Mouse (Mus musculus) stomach, postnatal 0 days (tissue): ENCODE measurements around the gene Mysm1. TPM values are rescaled to one million over a fixed set of nuclear protein-coding genes. Genes with fewer than 3 reads are reported as not detected.
A peak's percentile ranks its signal among the peaks of the same experiment; 100 is the strongest.

Experiments
- ATAC-seq: fragments of 200-750 bp; cut with Nextera tagmentation; 2 replicates; pipeline ENCODE4 v1.8.0; 2017; ENCODE audit not compliant: low FRiP score, low TSS enrichment
- DNase-seq: peaks from one replicate; pipeline ENCODE4 v3.0.0-alpha.2; 2016; ENCODE audit warnings: low spot score
- H3K27ac ChIP-seq: fragments of 300-500 bp; sonication (generic); replicated peaks from 2 replicates; pipeline ENCODE4 v1.5.1; 2014; ENCODE audit warnings: mild to moderate bottlenecking, control low read depth
- H3K27me3 ChIP-seq: fragments of 300-500 bp; sonication (generic); 2 replicates; pipeline ENCODE4 v1.6.1; 2014; ENCODE audit warnings: low read length; ENCODE audit not compliant: control insufficient read depth, insufficient read depth
- H3K36me3 ChIP-seq: fragments of 300-500 bp; sonication (generic); 2 replicates; pipeline ENCODE4 v1.6.1; 2014; ENCODE audit warnings: low read length, mixed read lengths; ENCODE audit not compliant: control insufficient read depth, insufficient read depth
- H3K4me1 ChIP-seq: fragments of 300-500 bp; sonication (generic); replicated peaks from 2 replicates; pipeline ENCODE4 v1.6.1; 2014; ENCODE audit warnings: antibody characterized with exemption; ENCODE audit not compliant: control insufficient read depth, insufficient read depth
- H3K4me2 ChIP-seq: fragments of 300-500 bp; sonication (generic); replicated peaks from 2 replicates; pipeline ENCODE4 v1.6.1; 2014; ENCODE audit warnings: low read depth, mild to moderate bottlenecking, control low read depth, moderate library complexity
- H3K4me3 ChIP-seq: fragments of 300-500 bp; sonication (generic); 2 replicates; pipeline ENCODE4 v1.5.1; 2014; ENCODE audit warnings: low read depth, low read length, control low read depth
- H3K9ac ChIP-seq: fragments of 300-500 bp; sonication (generic); 2 replicates; pipeline ENCODE4 v1.6.1; 2014; ENCODE audit warnings: mild to moderate bottlenecking, low read length, control low read depth, mixed read lengths
- H3K9me3 ChIP-seq: fragments of 300-500 bp; sonication (generic); 2 replicates; pipeline ENCODE4 v1.6.1; 2016; ENCODE audit warnings: low read length; ENCODE audit not compliant: control insufficient read depth
- CTCF ChIP-seq: IDR thresholded peaks from 2 replicates; pipeline ENCODE4 v1.5.1; 2016; ENCODE audit warnings: antibody characterized with exemption, low read depth, mild to moderate bottlenecking, moderate library complexity
- EP300 ChIP-seq: optimal IDR thresholded peaks from 2 replicates; pipeline ENCODE3; 2016; ENCODE audit warnings: antibody characterized with exemption
- WGBS: fragments of 180-500 bp; shearing (Covaris S2); extraction: QIAGEN DNeasy Blood & Tissue Kit; methylation state at CpG from one replicate; pipeline ENCODE4 v1.1.7; 2014; 5-methylcytosine and 5-hydroxymethylcytosine counted together
- polyA plus RNA-seq: library from polyadenylated mRNA; unstranded; fragments of >200 nt; fragmentation: Nextera tagmentation; extraction: Ambion mirVana; gene quantifications from 2 replicates; pipeline ENCODE4 v1.2.1, GENCODE M21; 2015

The Mysm1 gene
- polyA plus RNA-seq, 1 experiment from 2014 or later = 12.9 TPM

DNA sequence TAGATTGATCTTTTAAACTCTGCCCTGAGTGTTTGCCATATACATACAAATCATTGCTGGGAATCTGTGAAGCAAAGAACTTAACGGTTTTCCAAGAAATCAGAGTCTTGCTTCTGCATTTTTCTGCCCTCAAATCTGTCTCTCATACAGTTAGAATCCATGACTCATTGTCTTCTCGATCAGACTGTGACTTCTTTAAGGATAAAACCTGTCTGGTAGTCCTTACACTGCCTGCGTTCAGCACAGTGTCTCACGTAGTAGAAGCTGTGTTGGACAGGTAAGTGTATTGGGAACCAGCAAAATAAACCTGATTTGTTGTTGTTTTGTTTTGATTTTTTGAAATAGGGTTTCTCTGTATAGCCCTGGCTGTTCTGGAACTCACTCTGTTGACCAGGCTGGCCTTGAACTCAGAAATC lies 608 bp upstream of the Mysm1 start:
- no peaks in the 10 kb centered on the region for H3K36me3 ChIP-seq
- no peaks in the 10 kb centered on the region for H3K4me1 ChIP-seq
- ATAC-seq = no peak
- H3K27me3 ChIP-seq = no peaks in the 10 kb centered on the region
- TF ChIP-seq EP300 (no peak), CTCF (no peak)
- peak overlapping the region; percentile 55 for H3K4me2 ChIP-seq
- H3K9ac ChIP-seq = peak overlapping the region; percentile 98
- 34% methylated on average over 4 of the region's 4 CpGs for WGBS
- DNase-seq = no peak
- H3K9me3 ChIP-seq = no peaks in the 10 kb centered on the region
- peak overlapping the region; percentile 93 for H3K27ac ChIP-seq
- peak overlapping the region; percentile 96 for H3K4me3 ChIP-seq

DNA sequence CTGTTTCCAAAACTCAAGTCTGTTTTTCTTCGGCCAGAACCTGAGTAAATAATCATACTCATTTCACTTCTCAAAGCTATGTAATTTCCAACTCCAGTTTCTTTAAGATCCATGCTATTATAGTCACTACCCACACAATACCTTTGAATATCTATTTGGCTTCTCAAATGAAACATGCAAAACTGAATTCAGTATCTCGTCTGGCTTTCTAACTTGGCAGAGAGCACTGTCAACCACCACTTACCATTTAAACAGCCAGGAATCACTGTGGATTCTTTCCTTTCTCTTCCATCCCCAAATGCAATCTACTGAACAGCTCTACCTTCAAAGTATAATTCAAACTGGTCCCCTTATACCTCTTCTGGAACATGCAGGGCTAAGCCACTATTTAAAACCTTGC lies 5.6 kb downstream of the Mysm1 start:
- Histone ChIP-seq H3K9me3 (no peaks in the 10 kb centered on the region), H3K4me2 (no peak overlapping the region), H3K9ac (no peak overlapping the region), H3K4me3 (no peak overlapping the region), H3K27me3 (no peaks in the 10 kb centered on the region), H3K4me1 (no peaks in the 10 kb centered on the region), H3K36me3 (peaks cover 7% of the 10 kb centered on the region), H3K27ac (no peak overlapping the region)
- no peak for TF ChIP-seq CTCF
- no peak for TF ChIP-seq EP300
- WGBS = 78% methylated on average over 2 of the region's 2 CpGs
- DNase-seq (no peak), ATAC-seq (no peak)

GRCm38 (mm10) chr4:94952773-94953172 lies 26.1 kb downstream of the Mysm1 start:
- Histone ChIP-seq H3K9me3 (no peaks in the 10 kb centered on the region), H3K4me2 (no peak overlapping the region), H3K4me3 (no peak overlapping the region), H3K27me3 (no peaks in the 10 kb centered on the region), H3K9ac (no peak overlapping the region), H3K4me1 (no peaks in the 10 kb centered on the region), H3K36me3 (peaks cover 11% of the 10 kb centered on the region), H3K27ac (no peak overlapping the region)
- 88% methylated on average over 3 of the region's 3 CpGs for WGBS
- TF ChIP-seq EP300 (no peak), CTCF (no peak)
- DNase-seq (no peak), ATAC-seq (no peak)

- H3K36me3 ChIP-seq = peaks cover 6% of the 10 kb centered on the region
- H3K9me3 ChIP-seq = no peaks in the 10 kb centered on the region
- H3K27ac ChIP-seq = no peak overlapping the region
- DNase-seq = no peak
- WGBS = 76% methylated on average over 11 of the region's 11 CpGs
- no peaks in the 10 kb centered on the region for H3K4me1 ChIP-seq
- H3K4me3 ChIP-seq = no peak overlapping the region
- H3K9ac ChIP-seq = no peak overlapping the region
- H3K27me3 ChIP-seq = no peaks in the 10 kb centered on the region
- TF ChIP-seq EP300 (no peak), CTCF (no peak)
- no peak for ATAC-seq
- H3K4me2 ChIP-seq = no peak overlapping the region
Observed at GRCm38 (mm10) chr4:94941221-94941855, 37.6 kb downstream of the Mysm1 start.

GRCm38 (mm10) chr4:94928743-94929142 lies 50.2 kb downstream of the Mysm1 start, which contains the start of gene Eqtn:
TSS of gene Eqtn (minus strand) at chr4:94928843.
- TF ChIP-seq CTCF (no peak), EP300 (no peak)
- no peak within 1 kb of the TSS for H3K4me2 ChIP-seq
- H3K27ac ChIP-seq = no peak within 1 kb of the TSS
- no peaks in the 10 kb centered on the region for H3K9me3 ChIP-seq
- H3K4me3 ChIP-seq = no peak within 1 kb of the TSS
- H3K36me3 ChIP-seq = no peaks in the 10 kb centered on the region
- H3K9ac ChIP-seq = no peak within 1 kb of the TSS
- no peaks in the 10 kb centered on the region for H3K27me3 ChIP-seq
- ATAC-seq = no peak
- no peaks in the 10 kb centered on the region for H3K4me1 ChIP-seq
- DNase-seq = no peak

DNA sequence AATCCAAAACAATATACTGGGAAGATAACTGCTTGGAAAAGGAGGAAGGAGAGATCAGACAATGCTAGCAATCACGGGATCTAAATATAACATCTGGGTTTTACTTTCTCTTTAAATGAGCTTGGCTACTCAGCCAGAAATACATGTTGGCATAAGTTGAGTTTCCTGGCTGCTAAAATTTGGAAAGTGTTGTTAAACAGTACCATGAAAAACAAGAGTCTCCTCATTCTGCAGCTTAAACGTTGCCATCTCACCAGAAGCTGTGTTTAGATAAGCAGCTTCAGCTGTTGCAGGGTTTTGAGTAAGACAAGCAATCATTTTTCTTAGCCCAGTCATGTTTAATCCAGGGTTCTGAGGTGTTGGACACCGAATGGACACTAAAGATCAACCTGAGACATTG lies 77.1 kb downstream of the Mysm1 start:
- Histone ChIP-seq H3K27ac (no peak overlapping the region), H3K4me2 (no peak overlapping the region), H3K9ac (no peak overlapping the region), H3K9me3 (no peaks in the 10 kb centered on the region), H3K4me1 (no peaks in the 10 kb centered on the region), H3K36me3 (no peaks in the 10 kb centered on the region), H3K4me3 (no peak overlapping the region), H3K27me3 (no peaks in the 10 kb centered on the region)
- no peak for TF ChIP-seq EP300
- TF ChIP-seq CTCF = no peak
- ATAC-seq = no peak
- WGBS = 32% methylated on average over 3 of the region's 3 CpGs
- DNase-seq = no peak
